In genomic region chr7:45632499-45632898, GRCm38 (mm10) we compare ENCODE assay signal across 8 mouse cellular contexts. TPM values are rescaled to one million over a fixed set of nuclear protein-coding genes. Genes with fewer than 3 reads are reported as not detected.
DNase-seq lines count a peak whose midpoint lies in the region; ATAC-seq lines count a peak whose summit lies in the region.

No protein-coding gene starts in this region.

- 13% methylated on average over 32 of the region's 35 CpGs for WGBS in forebrain, embryonic 10.5 days
- WGBS in intestine, embryonic 14.5 days: 25% methylated on average over 35 of the region's 35 CpGs
- WGBS in midbrain, embryonic 12.5 days: 25% methylated on average over 31 of the region's 35 CpGs

- H3K27ac ChIP-seq in forebrain, embryonic 10.5 days: peak overlapping the region; percentile 75
- H3K27ac ChIP-seq in intestine, embryonic 14.5 days (ENCODE audit: low read depth): no peak overlapping the region
- H3K27ac ChIP-seq in midbrain, embryonic 12.5 days (replicated peaks): no peak overlapping the region

- peak overlapping the region; percentile 30; the same call in 1 of the 2 replicates for H3K9ac ChIP-seq in intestine, embryonic 14.5 days (ENCODE audit: low read length)
- peak overlapping the region; percentile 49 for H3K9ac ChIP-seq in midbrain, embryonic 12.5 days (replicated peaks)

- peaks cover 64% of the 10 kb centered on the region for H3K27me3 ChIP-seq in forebrain, embryonic 10.5 days (ENCODE audit: poor library complexity, severe bottlenecking)
- H3K27me3 ChIP-seq in intestine, embryonic 14.5 days (replicated peaks; ENCODE audit: control insufficient read depth, insufficient read depth, low read length): 0 out of 2 replicates have a peak, but pooled peaks cover 7% of the 10 kb centered on the region
- peaks cover 59% of the 10 kb centered on the region for H3K27me3 ChIP-seq in midbrain, embryonic 12.5 days

- peak overlapping the region; percentile 42 for H3K4me3 ChIP-seq in forebrain, embryonic 10.5 days
- peak overlapping the region; percentile 3; the same call in 1 of the 2 replicates for H3K4me3 ChIP-seq in intestine, embryonic 14.5 days (ENCODE audit: low read depth, low read length)
- peak overlapping the region; percentile 21 for H3K4me3 ChIP-seq in midbrain, embryonic 12.5 days

- peak overlapping the region; percentile 43 for H3K4me2 ChIP-seq in intestine, embryonic 14.5 days (ENCODE audit: low read length)
- H3K4me2 ChIP-seq in midbrain, embryonic 12.5 days (replicated peaks): peak overlapping the region; percentile 47

- peaks cover 3% of the 10 kb centered on the region; the same call in 1 of the 2 replicates for H3K9me3 ChIP-seq in forebrain, embryonic 10.5 days
- H3K9me3 ChIP-seq in intestine, embryonic 14.5 days (ENCODE audit: control insufficient read depth, low read length): no peaks in the 10 kb centered on the region
- no peaks in the 10 kb centered on the region for H3K9me3 ChIP-seq in midbrain, embryonic 12.5 days

- peaks cover 18% of the 10 kb centered on the region for H3K4me1 ChIP-seq in forebrain, embryonic 10.5 days
- no peaks in the 10 kb centered on the region for H3K4me1 ChIP-seq in intestine, embryonic 14.5 days (replicated peaks; ENCODE audit: control insufficient read depth, insufficient read depth, low read length)
- H3K4me1 ChIP-seq in midbrain, embryonic 12.5 days: peaks cover 12% of the 10 kb centered on the region; the same call in 1 of the 2 replicates

- peak; percentile 60 for DNase-seq in adrenal gland, postnatal 14 days
- DNase-seq in adrenal gland, postnatal 4 days (ENCODE audit: low spot score in 2 of 2): no peak
- peak; percentile 37 for DNase-seq in Muller cell, postnatal 12 days (ENCODE audit: inconsistent ontology term)
- DNase-seq in forebrain, embryonic 10.5 days (ENCODE audit: extremely low spot score, low spot score): no peak
- DNase-seq in intestine, embryonic 14.5 days (ENCODE audit: low spot score): no peak
- DNase-seq in left cerebral cortex, adult 11 months (ENCODE audit: low spot score): no peak
- DNase-seq in ovary, postnatal 14 days (ENCODE audit: low spot score): no peak

- peaks cover 19% of the 10 kb centered on the region for H3K36me3 ChIP-seq in forebrain, embryonic 10.5 days (replicated peaks)
- peaks cover 6% of the 10 kb centered on the region; the same call in 1 of the 2 replicates for H3K36me3 ChIP-seq in intestine, embryonic 14.5 days (ENCODE audit: control insufficient read depth, insufficient read depth, low read length)
- H3K36me3 ChIP-seq in midbrain, embryonic 12.5 days: peaks cover 6% of the 10 kb centered on the region

- ATAC-seq in intestine, embryonic 14.5 days (replicated peaks; ENCODE audit: low FRiP score, low TSS enrichment, low read depth): no peak
- ATAC-seq in midbrain, embryonic 12.5 days (ENCODE audit: low FRiP score, low read depth): no peak

RNA-seq across cellular contexts. Expression of gene Rasip1, which starts 5.2 kb away (rescaled TPM):
- 33.0 and 35.4 TPM in 2 replicates for total RNA-seq in adrenal gland, postnatal 14 days (2021)
- total RNA-seq in adrenal gland, postnatal 4 days (2021): 10 to 100 TPM; 31.1 to 31.2 TPM
- polyA plus RNA-seq in forebrain, embryonic 10.5 days (2016; fragmentation: Nextera tagmentation; extraction: Ambion mirVana): 4.5 and 4.7 TPM in 2 replicates
- polyA plus RNA-seq in intestine, embryonic 14.5 days (2014; fragmentation: Nextera tagmentation; extraction: Ambion mirVana): 7.7 and 9.1 TPM in 2 replicates
- polyA plus RNA-seq in midbrain, embryonic 12.5 days (2016; fragmentation: Nextera tagmentation; extraction: Ambion mirVana): 10.7 and 11.6 TPM in 2 replicates

RNA-seq across cellular contexts. Expression of gene Mamstr, which starts 7.3 kb away (rescaled TPM):
- 4.9 and 8.5 TPM in 2 replicates for total RNA-seq in adrenal gland, postnatal 14 days (2021)
- 10 to 100 TPM; 11.5 to 14.2 TPM for total RNA-seq in adrenal gland, postnatal 4 days (2021)
- 1.7 and 3.1 TPM in 2 replicates for polyA plus RNA-seq in forebrain, embryonic 10.5 days (2016; fragmentation: Nextera tagmentation; extraction: Ambion mirVana)
- polyA plus RNA-seq in intestine, embryonic 14.5 days (2014; fragmentation: Nextera tagmentation; extraction: Ambion mirVana): 5.1 and 6.8 TPM in 2 replicates
- polyA plus RNA-seq in midbrain, embryonic 12.5 days (2016; fragmentation: Nextera tagmentation; extraction: Ambion mirVana): 2.3 and 2.7 TPM in 2 replicates

RNA-seq across cellular contexts. Expression of gene Izumo1, which starts 10.9 kb away (rescaled TPM):
- total RNA-seq in adrenal gland, postnatal 14 days (2021): 0.56 and 0.82 TPM in 2 replicates
- total RNA-seq in adrenal gland, postnatal 4 days (2021): 1 to 10 TPM in 1 of 2 experiments, under 1 TPM in 1; 0.54 to 1.1 TPM
- polyA plus RNA-seq in forebrain, embryonic 10.5 days (2016; fragmentation: Nextera tagmentation; extraction: Ambion mirVana): 0.25 TPM in 1 of 2 replicates, not detected in the other
- polyA plus RNA-seq in intestine, embryonic 14.5 days (2014; fragmentation: Nextera tagmentation; extraction: Ambion mirVana): 0.13 and 0.27 TPM in 2 replicates
- 0.18 and 0.31 TPM in 2 replicates for polyA plus RNA-seq in midbrain, embryonic 12.5 days (2016; fragmentation: Nextera tagmentation; extraction: Ambion mirVana)

RNA-seq across cellular contexts. Expression of gene Fut1, which starts 15.4 kb away (rescaled TPM):
- 0.11 TPM in 1 of 2 replicates, not detected in the other for total RNA-seq in adrenal gland, postnatal 14 days (2021)
- total RNA-seq in adrenal gland, postnatal 4 days (2021): under 1 TPM in 1 of 2 experiments, not detected in 1; 0.22 TPM
- 0.07 TPM in 1 of 2 replicates, not detected in the other for polyA plus RNA-seq in forebrain, embryonic 10.5 days (2016; fragmentation: Nextera tagmentation; extraction: Ambion mirVana)
- 0.65 and 0.70 TPM in 2 replicates for polyA plus RNA-seq in intestine, embryonic 14.5 days (2014; fragmentation: Nextera tagmentation; extraction: Ambion mirVana)
- not detected in 2 replicates for polyA plus RNA-seq in midbrain, embryonic 12.5 days (2016; fragmentation: Nextera tagmentation; extraction: Ambion mirVana)

RNA-seq across cellular contexts. Expression of gene Fgf21, which starts 17.2 kb away (rescaled TPM):
- total RNA-seq in adrenal gland, postnatal 14 days (2021): 0.37 TPM in 1 of 2 replicates, not detected in the other
- under 1 TPM in 1 of 2 experiments, not detected in 1; 0.34 TPM for total RNA-seq in adrenal gland, postnatal 4 days (2021)
- not detected in 2 replicates for polyA plus RNA-seq in forebrain, embryonic 10.5 days (2016; fragmentation: Nextera tagmentation; extraction: Ambion mirVana)
- 0.19 and 0.58 TPM in 2 replicates for polyA plus RNA-seq in intestine, embryonic 14.5 days (2014; fragmentation: Nextera tagmentation; extraction: Ambion mirVana)
- not detected in 2 replicates for polyA plus RNA-seq in midbrain, embryonic 12.5 days (2016; fragmentation: Nextera tagmentation; extraction: Ambion mirVana)

Comparison
In these comparisons a context has a peak if more than half of its experiments do, and no peak if none do; other contexts are left out.
1. DNase-seq: peak in adrenal gland, postnatal 14 days (single experiment) and Muller cell, postnatal 12 days (single experiment); none in adrenal gland, postnatal 4 days (0 of 2), forebrain, embryonic 10.5 days (single experiment), intestine, embryonic 14.5 days (single experiment), left cerebral cortex, adult 11 months (single experiment) and ovary, postnatal 14 days (single experiment).
2. Peak in every context shown above with its lines, with median percentiles within 50 percentile points of each other: H3K4me3 ChIP-seq.